Mouse (Mus musculus) limb, embryonic 13.5 days (tissue): ENCODE measurements around the gene Serpinf2. TPM values are rescaled to one million over a fixed set of nuclear protein-coding genes. Genes with fewer than 3 reads are reported as not detected.
A peak's percentile ranks its signal among the peaks of the same experiment; 100 is the strongest.
"Not testable (repeated sequence)": the region's sequence is repeated elsewhere in the genome, so short reads cannot be mapped to it uniquely, and the experiment has no call there.

Source experiments
- ATAC-seq: fragments of 200-750 bp; cut with Nextera tagmentation; 2 replicates; pipeline ENCODE4 v1.8.0; 2017; ENCODE audit warnings: low read depth, moderate number of reproducible peaks, moderate TSS enrichment; ENCODE audit not compliant: low FRiP score
- H3K27ac ChIP-seq: fragments of 300-500 bp; sonication (generic); 2 replicates; pipeline ENCODE4 v1.5.1; 2015; ENCODE audit warnings: inconsistent platforms, mild to moderate bottlenecking, moderate library complexity
- H3K27me3 ChIP-seq: fragments of 300-500 bp; sonication (generic); 2 replicates; pipeline ENCODE4 v1.6.1; 2015; ENCODE audit warnings: mild to moderate bottlenecking, inconsistent platforms
- H3K36me3 ChIP-seq: fragments of 300-500 bp; sonication (generic); 2 replicates; pipeline ENCODE4 v1.6.1; 2015; ENCODE audit warnings: inconsistent platforms, mild to moderate bottlenecking, moderate library complexity
- H3K4me1 ChIP-seq: fragments of 300-500 bp; sonication (generic); 2 replicates; pipeline ENCODE4 v1.6.1; 2015; ENCODE audit warnings: inconsistent platforms
- H3K4me2 ChIP-seq: fragments of 300-500 bp; sonication (generic); replicated peaks from 2 replicates; pipeline ENCODE4 v1.6.1; 2015; ENCODE audit warnings: inconsistent platforms, mild to moderate bottlenecking, moderate library complexity
- H3K4me3 ChIP-seq: fragments of 300-500 bp; sonication (generic); 2 replicates; pipeline ENCODE4 v1.5.1; 2015; ENCODE audit warnings: moderate library complexity, mild to moderate bottlenecking, inconsistent platforms
- H3K9ac ChIP-seq: fragments of 300-500 bp; sonication (generic); 2 replicates; pipeline ENCODE4 v1.6.1; 2015; ENCODE audit warnings: mild to moderate bottlenecking, inconsistent platforms
- H3K9me3 ChIP-seq: fragments of 300-500 bp; sonication (generic); 2 replicates; pipeline ENCODE4 v1.6.1; 2016; ENCODE audit warnings: inconsistent platforms
- WGBS: fragments of 180-500 bp; shearing (Covaris S2); methylation state at CpG from one replicate; pipeline ENCODE4 v1.1.7; 2015; 5-methylcytosine and 5-hydroxymethylcytosine counted together
- polyA plus RNA-seq: library from polyadenylated mRNA; unstranded; fragments of >200 nt; fragmentation: Nextera tagmentation; extraction: Ambion mirVana; gene quantifications from 2 replicates; pipeline ENCODE4 v1.2.1, GENCODE M21; 2015

The Serpinf2 gene
- polyA plus RNA-seq, 1 experiment from 2014 or later = 0.14 TPM

DNA sequence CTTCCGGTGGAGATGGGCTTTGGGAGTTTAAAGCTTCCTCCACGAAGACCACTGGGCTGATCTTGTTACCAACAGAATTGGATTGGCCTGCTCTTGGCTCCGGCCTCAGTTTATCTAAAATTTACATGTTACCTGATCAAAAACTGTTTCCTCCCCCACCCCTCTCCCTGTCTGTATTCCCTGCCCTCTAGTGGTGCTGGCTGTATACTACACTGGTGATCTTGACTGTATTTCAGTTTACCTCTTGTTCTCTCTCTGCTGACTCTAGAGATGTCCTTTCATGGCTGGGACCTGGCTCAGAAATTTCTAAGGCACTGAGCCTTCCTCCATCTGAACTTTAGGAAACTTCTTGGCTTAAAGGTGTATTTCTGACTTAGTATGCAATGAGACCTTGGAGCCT lies 18.8 kb upstream of the Serpinf2 start:
- Histone ChIP-seq H3K4me2 (0 out of 2 replicates have a peak overlapping the region, but pooled peaks have one; percentile 9), H3K4me1 (peaks cover 47% of the 10 kb centered on the region), H3K9me3 (no peaks in the 10 kb centered on the region), H3K4me3 (no peak overlapping the region), H3K36me3 (no peaks in the 10 kb centered on the region), H3K27ac (no peak overlapping the region), H3K27me3 (0 out of 2 replicates have a peak, but pooled peaks cover 3% of the 10 kb centered on the region), H3K9ac (no peak overlapping the region)
- no peak for ATAC-seq
- 24% methylated on average over 3 of the region's 3 CpGs for WGBS

DNA sequence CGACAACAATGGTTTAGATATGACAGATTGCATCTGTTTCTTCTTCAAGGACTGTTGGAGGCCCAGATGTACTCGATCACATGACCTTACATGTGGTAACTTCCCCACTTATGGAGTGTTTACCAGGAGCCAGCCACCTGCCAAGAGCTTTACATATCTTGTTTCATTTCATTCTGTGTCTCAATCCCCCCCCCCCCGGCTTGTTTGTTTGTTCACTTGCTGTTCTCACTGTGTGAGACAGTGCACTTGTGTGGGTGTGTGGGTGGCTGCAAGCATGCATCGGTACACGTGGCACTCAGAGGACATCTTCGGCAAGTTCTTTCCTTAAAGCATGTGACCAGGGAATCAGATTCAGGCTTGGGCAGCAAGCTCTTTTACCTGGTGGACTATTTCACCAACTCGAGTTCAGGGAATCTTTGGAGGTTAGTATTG lies 17.1 kb upstream of the Serpinf2 start:
- 87% methylated on average over 7 of the region's 7 CpGs for WGBS
- no peak for ATAC-seq
- no peak overlapping the region for H3K4me3 ChIP-seq
- H3K27ac ChIP-seq = no peak overlapping the region
- no peak overlapping the region for H3K4me2 ChIP-seq
- H3K9ac ChIP-seq = no peak overlapping the region
- H3K9me3 ChIP-seq = no peaks in the 10 kb centered on the region
- H3K36me3 ChIP-seq = peaks cover 2% of the 10 kb centered on the region
- 0 out of 2 replicates have a peak, but pooled peaks cover 3% of the 10 kb centered on the region for H3K27me3 ChIP-seq
- H3K4me1 ChIP-seq = peaks cover 31% of the 10 kb centered on the region

DNA sequence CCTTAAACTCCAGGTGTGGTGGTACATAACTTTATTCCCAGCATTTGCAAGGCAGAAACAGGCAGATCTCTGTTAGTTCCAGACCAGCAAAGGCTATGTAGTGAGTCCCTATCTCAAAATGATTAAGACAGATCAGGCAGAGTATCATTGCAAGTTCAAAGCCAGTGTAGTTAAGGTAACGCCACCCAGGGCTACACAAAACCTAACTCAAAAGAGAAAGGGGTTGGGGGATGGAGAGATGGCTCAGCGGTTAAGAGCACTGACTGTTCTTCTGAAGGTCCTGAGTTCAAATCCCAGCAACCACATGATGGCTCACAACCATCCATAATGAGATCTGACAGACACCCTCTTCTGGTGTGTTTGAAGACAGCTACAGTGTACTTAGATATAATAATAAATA lies 16.6 kb upstream of the Serpinf2 start:
- not testable (repeated sequence) for H3K4me2 ChIP-seq, H3K27me3 ChIP-seq, H3K36me3 ChIP-seq, ATAC-seq, H3K9me3 ChIP-seq, H3K27ac ChIP-seq, H3K4me3 ChIP-seq, H3K9ac ChIP-seq
- WGBS = 97% methylated on average over 2 of the region's 2 CpGs
- peaks cover 31% of the 10 kb centered on the region for H3K4me1 ChIP-seq

DNA sequence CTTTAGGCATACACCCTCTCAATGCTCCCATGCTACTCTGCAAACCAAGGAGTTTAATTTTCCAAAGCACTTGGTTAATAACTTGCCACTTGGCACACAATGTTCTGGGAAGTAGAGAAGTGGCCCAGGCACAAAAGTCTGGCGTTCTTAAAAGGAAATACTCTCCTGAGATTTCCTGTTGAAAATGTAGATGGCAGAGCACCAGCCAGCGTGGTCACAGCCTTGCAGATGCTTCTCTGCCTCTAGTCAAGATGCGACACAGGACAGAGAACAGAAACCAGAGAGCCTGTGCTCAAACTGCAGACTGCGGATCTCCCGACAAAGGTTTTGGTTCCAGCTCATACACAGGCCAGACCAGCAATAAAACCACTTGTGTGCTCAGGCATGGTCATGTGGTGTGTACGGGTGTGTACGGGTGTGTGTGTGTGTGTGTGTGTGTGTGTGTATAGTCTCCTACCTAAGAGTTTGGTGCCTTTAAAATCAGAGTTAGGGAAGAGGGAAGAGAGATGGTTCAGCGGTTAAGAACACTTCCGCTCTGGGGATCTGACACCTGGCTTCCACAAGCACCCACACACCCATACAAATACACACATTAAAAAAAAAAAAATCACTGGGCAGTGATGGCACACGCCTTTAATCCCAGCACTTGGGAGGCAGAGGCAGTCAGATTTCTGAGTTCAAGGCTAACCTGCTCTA lies 15.8 kb upstream of the Serpinf2 start:
- WGBS = 73% methylated on average over 10 of the region's 10 CpGs
- Histone ChIP-seq H3K9ac (peak overlapping the region; percentile 77), H3K27ac (peak overlapping the region; percentile 48; the same call in 1 of the 2 replicates), H3K9me3 (no peaks in the 10 kb centered on the region), H3K36me3 (peaks cover 11% of the 10 kb centered on the region), H3K4me2 (peak overlapping the region; percentile 100), H3K4me1 (peaks cover 27% of the 10 kb centered on the region), H3K27me3 (0 out of 2 replicates have a peak, but pooled peaks cover 3% of the 10 kb centered on the region), H3K4me3 (peak overlapping the region; percentile 70)
- ATAC-seq = no peak; the same call in 1 of the 2 replicates

DNA sequence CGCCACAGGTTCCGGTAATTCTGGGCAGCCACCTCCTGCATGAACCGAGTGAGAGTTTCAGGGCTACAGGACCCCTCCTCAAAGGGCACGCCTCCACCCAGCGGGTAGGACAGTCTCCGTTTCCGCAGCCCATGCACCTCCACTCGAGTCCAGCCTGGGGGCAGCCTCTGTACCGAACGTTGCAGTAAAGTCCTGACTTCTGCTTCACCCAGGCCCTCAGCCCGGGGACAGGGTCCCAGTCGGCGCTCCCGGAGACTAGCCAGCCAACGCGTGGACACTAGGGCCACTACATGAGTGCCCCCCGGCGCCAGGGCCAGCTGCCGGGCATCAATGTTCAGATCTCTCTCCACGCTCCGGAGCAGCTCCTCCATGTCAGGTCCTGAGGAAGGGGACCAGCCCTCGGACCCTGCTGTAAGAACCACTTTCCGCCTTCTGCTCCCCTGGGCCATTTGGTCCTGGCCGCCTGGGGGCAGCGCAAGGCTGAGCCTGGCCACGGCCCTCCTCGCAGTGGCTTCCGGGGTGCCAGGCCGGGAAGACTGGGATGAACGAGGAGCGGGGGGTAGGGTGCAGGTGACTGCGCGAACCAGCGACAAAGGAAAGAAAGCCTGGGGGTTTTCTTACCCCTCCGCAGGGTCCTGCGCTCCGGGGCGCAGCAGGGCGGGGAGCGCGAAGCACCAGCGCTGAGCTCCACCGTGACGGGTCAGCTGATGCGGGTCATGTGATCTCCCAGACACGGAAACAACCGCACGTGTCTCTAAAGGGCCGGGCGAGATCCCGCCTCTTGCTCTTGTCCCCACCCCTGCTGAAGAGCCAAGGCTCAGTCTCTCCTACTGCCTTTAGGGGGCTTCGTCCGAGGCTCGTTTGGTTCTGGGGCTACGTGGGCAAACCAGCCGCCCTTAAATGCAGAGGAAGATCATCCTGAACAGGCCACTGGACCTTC lies 14.9 kb upstream of the Serpinf2 start, which contains the start of gene Wdr81:
Wdr81 (minus strand) TSS at position 727 of the 940 bp plus-strand sequence.
- Histone ChIP-seq H3K27ac (peak within 1 kb of the TSS; percentile 48; the same call in 1 of the 2 replicates), H3K4me2 (peak within 1 kb of the TSS; percentile 100), H3K9me3 (no peaks in the 10 kb centered on the region), H3K36me3 (peaks cover 16% of the 10 kb centered on the region), H3K9ac (peak within 1 kb of the TSS; percentile 77), H3K4me1 (peaks cover 18% of the 10 kb centered on the region), H3K27me3 (0 out of 2 replicates have a peak, but pooled peaks cover 3% of the 10 kb centered on the region), H3K4me3 (peak within 1 kb of the TSS; percentile 70)
- 2% methylated on average over 56 of the region's 56 CpGs for WGBS
- ATAC-seq = peak; percentile 94

DNA sequence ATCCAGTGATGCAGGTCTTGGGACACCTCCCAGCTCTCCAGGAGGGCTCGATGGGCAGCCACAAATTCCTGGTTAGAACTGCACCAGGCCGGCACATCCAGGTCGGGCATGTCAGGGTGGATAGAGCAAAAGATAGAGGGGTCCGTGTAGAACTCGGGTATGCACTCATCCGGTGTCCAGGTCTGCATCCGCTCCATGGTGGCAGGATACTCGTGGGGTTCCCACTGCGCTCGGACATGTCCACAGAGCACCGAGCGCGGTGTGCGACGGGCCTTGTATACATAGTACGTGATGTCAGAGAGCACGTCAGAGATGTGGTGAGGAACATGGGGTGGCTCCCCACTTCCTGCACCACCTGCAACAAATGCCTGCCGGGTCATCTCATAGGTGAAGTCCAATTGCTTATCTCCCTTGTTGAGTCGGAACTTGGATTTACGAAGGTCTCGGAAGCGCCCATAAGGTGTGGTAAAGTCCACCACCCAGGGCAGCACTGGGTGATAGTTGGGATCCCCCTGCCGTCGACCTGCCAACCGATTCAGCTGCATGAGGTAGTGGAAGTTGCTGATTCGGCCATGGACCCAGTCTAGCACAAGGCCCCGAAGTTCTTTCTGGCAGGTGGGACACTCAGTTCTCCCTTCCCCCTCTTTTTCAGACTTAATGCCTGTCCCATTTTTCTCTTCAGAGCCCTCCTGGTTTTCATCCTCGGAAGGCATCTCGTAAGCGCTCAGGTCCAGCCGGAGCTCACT lies 13.6 kb upstream of the Serpinf2 start:
- peak overlapping the region; percentile 77; the same call in 1 of the 2 replicates for H3K9ac ChIP-seq
- H3K27me3 ChIP-seq = 0 out of 2 replicates have a peak, but pooled peaks cover 3% of the 10 kb centered on the region
- peak overlapping the region; percentile 100 for H3K4me2 ChIP-seq
- 91% methylated on average over 31 of the region's 31 CpGs for WGBS
- H3K36me3 ChIP-seq = peaks cover 29% of the 10 kb centered on the region
- no peak for ATAC-seq
- H3K27ac ChIP-seq = no peak overlapping the region
- H3K4me3 ChIP-seq = peak overlapping the region; percentile 70
- no peaks in the 10 kb centered on the region for H3K9me3 ChIP-seq
- peaks cover 17% of the 10 kb centered on the region for H3K4me1 ChIP-seq

DNA sequence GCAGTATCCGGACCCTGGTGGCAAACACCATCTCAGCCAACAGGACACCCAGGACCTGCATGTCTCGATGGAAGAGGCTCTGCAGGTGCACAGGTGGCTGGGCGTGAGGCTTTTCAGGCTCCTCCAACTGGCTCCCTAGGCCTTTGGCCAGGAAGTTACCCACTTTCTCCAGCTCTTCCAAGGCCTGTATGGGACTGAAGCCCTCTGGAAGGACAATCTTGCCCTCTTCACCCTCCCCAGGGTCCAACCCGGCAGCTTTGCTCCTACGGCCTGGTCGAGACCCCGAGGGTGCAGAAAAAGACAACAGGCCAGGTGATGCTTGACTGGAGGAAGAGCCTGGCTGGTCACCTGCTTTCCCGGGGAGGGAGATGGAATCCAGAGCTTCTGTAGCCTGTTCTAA lies 12.7 kb upstream of the Serpinf2 start:
- ATAC-seq = no peak
- 92% methylated on average over 8 of the region's 8 CpGs for WGBS
- peaks cover 17% of the 10 kb centered on the region for H3K4me1 ChIP-seq
- peaks cover 38% of the 10 kb centered on the region for H3K36me3 ChIP-seq
- no peak overlapping the region for H3K9ac ChIP-seq
- no peak overlapping the region for H3K4me3 ChIP-seq
- H3K9me3 ChIP-seq = no peaks in the 10 kb centered on the region
- H3K27me3 ChIP-seq = 0 out of 2 replicates have a peak, but pooled peaks cover 3% of the 10 kb centered on the region
- no peak overlapping the region for H3K4me2 ChIP-seq
- H3K27ac ChIP-seq = no peak overlapping the region

DNA sequence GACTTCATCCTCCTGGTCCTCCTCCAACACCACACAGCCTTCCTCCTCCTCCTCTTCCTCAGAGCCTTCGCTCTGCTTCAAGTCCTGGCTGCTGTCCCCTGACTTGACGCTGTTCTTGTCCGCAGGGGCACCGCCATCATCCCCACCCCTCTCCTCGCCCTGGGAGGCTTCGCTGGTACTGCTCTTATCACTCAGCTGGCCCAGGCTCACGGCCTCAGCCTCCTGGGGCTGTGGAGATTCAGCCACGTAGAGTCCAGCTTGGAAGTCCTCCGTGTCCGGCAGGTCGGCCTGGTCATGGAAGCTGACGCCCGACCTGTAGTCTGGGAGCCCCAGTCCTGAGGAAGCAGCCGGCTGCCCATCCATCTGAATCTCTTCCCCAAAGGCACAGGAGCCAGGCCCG lies 11.5 kb upstream of the Serpinf2 start:
- 91% methylated on average over 15 of the region's 15 CpGs for WGBS
- H3K4me1 ChIP-seq = peaks cover 17% of the 10 kb centered on the region
- H3K27ac ChIP-seq = no peak overlapping the region
- no peaks in the 10 kb centered on the region for H3K9me3 ChIP-seq
- no peak overlapping the region; the same call in 1 of the 2 replicates for H3K9ac ChIP-seq
- peaks cover 42% of the 10 kb centered on the region for H3K36me3 ChIP-seq
- H3K27me3 ChIP-seq = 0 out of 2 replicates have a peak, but pooled peaks cover 3% of the 10 kb centered on the region
- no peak for ATAC-seq
- no peak overlapping the region for H3K4me2 ChIP-seq
- no peak overlapping the region for H3K4me3 ChIP-seq

DNA sequence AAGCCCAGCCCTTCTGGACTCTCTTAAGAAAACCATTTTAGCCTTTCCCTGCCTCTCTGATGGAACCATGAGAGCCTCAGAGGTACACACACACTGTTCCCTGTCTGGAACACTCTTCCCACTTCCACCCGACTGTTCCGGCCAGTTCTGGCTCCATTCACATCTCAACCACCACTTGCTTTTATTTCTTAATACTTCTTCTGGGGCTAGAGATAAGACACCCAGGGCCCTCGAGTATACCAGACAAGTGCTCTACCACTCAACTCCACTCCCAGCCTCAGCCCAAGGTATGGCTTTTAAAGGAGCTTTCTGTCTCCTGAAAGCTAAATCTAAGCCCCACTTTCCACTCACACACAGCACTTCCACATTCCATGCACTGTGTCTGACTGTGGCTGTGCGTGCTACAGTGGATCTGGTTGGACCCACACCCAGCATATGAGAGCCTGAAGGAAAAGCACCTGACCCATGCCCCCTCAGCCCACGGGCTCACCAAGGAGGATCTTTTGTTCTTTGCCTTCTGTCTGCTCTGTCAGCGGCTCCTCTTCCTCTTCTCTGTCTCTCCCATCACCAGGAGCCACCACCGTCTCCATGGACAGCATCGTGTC lies 11.0 kb upstream of the Serpinf2 start:
- no peak for ATAC-seq
- H3K4me3 ChIP-seq = no peak overlapping the region
- no peak overlapping the region for H3K4me2 ChIP-seq
- no peak overlapping the region; the same call in none of the 2 replicates for H3K9ac ChIP-seq
- 87% methylated on average over 8 of the region's 8 CpGs for WGBS
- no peak overlapping the region for H3K27ac ChIP-seq
- H3K9me3 ChIP-seq = no peaks in the 10 kb centered on the region
- peaks cover 47% of the 10 kb centered on the region for H3K36me3 ChIP-seq
- 0 out of 2 replicates have a peak, but pooled peaks cover 3% of the 10 kb centered on the region for H3K27me3 ChIP-seq
- peaks cover 17% of the 10 kb centered on the region for H3K4me1 ChIP-seq

DNA sequence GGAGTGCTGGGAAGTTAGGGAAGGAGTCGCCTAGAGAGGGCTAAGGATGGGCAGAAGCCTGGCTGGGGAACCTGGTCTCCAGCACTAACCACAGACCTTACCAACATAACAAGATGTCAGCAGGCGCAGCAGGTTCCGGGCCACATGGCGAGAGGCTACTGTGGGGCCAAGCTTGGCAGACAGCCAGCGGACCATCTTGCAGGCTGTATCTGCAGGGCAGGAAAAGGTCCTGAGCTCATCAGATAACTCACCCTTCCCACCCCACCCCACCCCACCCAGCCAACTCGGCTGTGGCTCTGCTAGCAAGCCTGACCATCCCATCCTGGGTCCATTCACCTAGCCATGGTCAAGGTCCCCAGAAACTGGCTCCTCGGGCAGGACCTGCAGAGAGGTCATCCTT lies 10.3 kb upstream of the Serpinf2 start:
- Histone ChIP-seq H3K4me1 (peaks cover 9% of the 10 kb centered on the region), H3K36me3 (peaks cover 54% of the 10 kb centered on the region), H3K27me3 (0 out of 2 replicates have a peak, but pooled peaks cover 3% of the 10 kb centered on the region), H3K9ac (no peak overlapping the region), H3K9me3 (no peaks in the 10 kb centered on the region), H3K4me3 (no peak overlapping the region), H3K27ac (no peak overlapping the region), H3K4me2 (no peak overlapping the region)
- no peak for ATAC-seq
- 84% methylated on average over 7 of the region's 7 CpGs for WGBS

DNA sequence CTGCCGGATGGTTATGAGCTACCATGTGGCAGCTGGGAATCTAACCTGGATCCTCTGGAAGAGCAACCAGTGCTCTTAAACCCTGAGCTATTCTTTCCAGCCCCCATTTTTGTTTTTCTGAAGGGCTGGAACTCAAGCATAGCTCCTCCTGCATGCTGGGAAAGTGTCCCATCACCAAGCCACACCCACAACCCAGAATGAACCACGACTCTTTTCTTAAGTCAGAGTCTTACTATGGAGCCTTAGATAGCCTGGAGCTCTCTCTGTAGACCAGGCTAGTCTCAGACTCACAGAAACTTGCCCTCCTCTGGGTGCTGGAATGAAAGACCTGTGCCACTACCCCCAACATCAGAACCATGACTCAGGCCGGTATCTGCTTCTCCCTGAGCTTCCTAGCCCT lies 9.2 kb upstream of the Serpinf2 start:
- H3K4me2 ChIP-seq = no peak overlapping the region
- no peak for ATAC-seq
- H3K9ac ChIP-seq = no peak overlapping the region
- H3K9me3 ChIP-seq = no peaks in the 10 kb centered on the region
- H3K4me3 ChIP-seq = no peak overlapping the region
- H3K27me3 ChIP-seq = 0 out of 2 replicates have a peak, but pooled peaks cover 2% of the 10 kb centered on the region
- H3K36me3 ChIP-seq = peaks cover 65% of the 10 kb centered on the region
- WGBS = 79% methylated on average over 3 of the region's 3 CpGs
- H3K27ac ChIP-seq = no peak overlapping the region
- H3K4me1 ChIP-seq = peaks cover 3% of the 10 kb centered on the region
